Mouse (Mus musculus): Measurements from ENCODE around the gene Baiap2l1. TPM values are rescaled to one million over a fixed set of nuclear protein-coding genes. Genes with fewer than 3 reads are reported as not detected.
A peak's percentile ranks its signal among the peaks of the same experiment; 100 is the strongest.

Baiap2l1 gene
- polyA plus RNA-seq, 1 experiment = 2.2 TPM

DNA sequence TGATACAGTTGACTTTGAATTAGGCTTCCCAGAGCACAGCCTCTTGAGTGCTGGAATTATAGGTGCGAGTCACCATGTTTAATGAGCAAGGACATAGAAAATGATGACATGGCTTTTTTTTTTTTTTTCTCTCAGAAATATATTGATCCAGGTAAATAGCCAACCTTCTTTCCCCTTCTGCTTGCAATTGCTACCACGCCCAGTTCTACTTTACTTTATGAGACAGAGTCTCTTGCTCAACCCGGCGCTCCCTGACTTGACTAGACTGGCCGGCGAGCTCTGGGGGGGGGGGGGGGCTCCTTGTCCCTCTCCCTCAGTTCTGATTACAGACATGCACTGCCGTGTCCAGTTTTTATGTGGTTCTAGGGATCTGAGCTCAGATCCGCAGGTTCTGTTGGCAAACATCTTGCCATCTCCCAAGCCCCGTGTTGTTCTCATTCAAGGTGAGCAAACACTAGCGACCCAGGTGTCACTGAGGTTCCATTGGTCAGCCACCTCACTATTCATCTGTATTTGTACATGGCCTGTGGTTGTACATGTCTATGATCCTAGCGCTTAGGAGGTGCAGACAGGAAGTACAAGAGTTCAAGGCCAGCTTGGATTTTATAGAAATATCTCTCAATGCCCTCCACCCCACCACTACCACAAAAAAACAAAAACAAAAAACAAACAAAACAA is 6.9 kb upstream of the Baiap2l1 start:
- Histone ChIP-seq H3K27ac (ENCODE audit: control insufficient read depth, insufficient read depth, low read length) (no peak overlapping the region), H3K4me1 (replicated peaks; ENCODE audit: control insufficient read depth, insufficient read depth, low read length) (no peaks in the 10 kb centered on the region), H3K36me3 (ENCODE audit: control insufficient read depth, insufficient read depth, low read length) (no peaks in the 10 kb centered on the region), H3K4me3 (ENCODE audit: control insufficient read depth, insufficient read depth, low read length) (no peak overlapping the region), H3K27me3 (ENCODE audit: control insufficient read depth, insufficient read depth, low read length) (no peaks in the 10 kb centered on the region)
- no peak for DNase-seq
- TF ChIP-seq CTCF (IDR thresholded peaks at IDR 0.05; ENCODE audit: borderline replicate concordance, control insufficient read depth, extremely low read depth, insufficient read depth, low read length, poor library complexity) (no peak), POLR2A (IDR thresholded peaks at IDR 0.05; ENCODE audit: control insufficient read depth, extremely low read depth, insufficient read depth, low read length, poor library complexity) (no peak)
- 93% methylated on average over 11 of the region's 11 CpGs for WGBS

DNA sequence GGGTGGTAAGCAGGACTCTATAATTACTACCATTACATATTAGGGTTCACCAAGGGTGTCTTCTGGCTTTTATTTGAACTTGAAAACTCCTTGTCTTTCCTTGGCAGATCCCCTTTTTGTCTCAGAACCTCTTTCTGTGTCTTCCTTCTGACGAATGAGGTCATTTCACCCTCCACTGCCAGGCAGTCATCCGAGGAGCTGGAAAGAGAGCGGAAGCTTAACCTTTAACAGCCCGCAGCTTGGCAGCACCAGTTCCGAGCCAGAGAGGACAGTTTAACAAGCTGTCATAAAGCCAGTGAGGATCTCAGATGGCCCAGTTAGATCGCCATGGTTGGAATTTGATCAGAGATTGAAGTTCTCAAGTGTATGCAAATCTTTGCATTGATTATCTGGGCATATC is 2.4 kb upstream of the Baiap2l1 start:
- H3K36me3 ChIP-seq (ENCODE audit: control insufficient read depth, insufficient read depth, low read length) = no peaks in the 10 kb centered on the region
- no peak overlapping the region for H3K27ac ChIP-seq (ENCODE audit: control insufficient read depth, insufficient read depth, low read length)
- WGBS = 79% methylated on average over 6 of the region's 6 CpGs
- H3K27me3 ChIP-seq (ENCODE audit: control insufficient read depth, insufficient read depth, low read length) = peaks cover 10% of the 10 kb centered on the region
- TF ChIP-seq POLR2A (IDR thresholded peaks at IDR 0.05; ENCODE audit: control insufficient read depth, extremely low read depth, insufficient read depth, low read length, poor library complexity) = no peak
- TF ChIP-seq CTCF (IDR thresholded peaks at IDR 0.05; ENCODE audit: borderline replicate concordance, control insufficient read depth, extremely low read depth, insufficient read depth, low read length, poor library complexity) = no peak
- peaks cover 12% of the 10 kb centered on the region for H3K4me1 ChIP-seq (replicated peaks; ENCODE audit: control insufficient read depth, insufficient read depth, low read length)
- no peak for DNase-seq
- no peak overlapping the region for H3K4me3 ChIP-seq (ENCODE audit: control insufficient read depth, insufficient read depth, low read length)

DNA sequence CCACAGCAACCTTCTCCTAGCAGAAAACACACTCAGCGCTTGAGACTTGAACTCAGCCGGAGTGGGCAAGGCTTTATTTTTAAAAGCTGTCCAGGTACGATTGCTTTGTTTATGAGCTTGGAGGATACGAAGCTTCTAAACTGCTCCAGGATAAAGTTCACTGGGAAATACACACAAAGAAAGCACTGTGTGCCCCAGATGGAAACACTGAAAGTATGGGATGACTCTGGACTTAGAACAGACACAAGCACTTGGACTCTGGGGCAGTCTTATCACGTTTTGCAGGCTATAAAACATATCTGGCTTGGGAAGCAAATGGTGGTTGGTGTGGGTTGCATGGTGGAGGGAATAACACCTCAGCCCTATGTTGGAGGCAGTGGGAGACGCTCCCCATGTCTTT is 2.0 kb upstream of the Baiap2l1 start:
- Histone ChIP-seq H3K27me3 (ENCODE audit: control insufficient read depth, insufficient read depth, low read length) (peaks cover 10% of the 10 kb centered on the region), H3K27ac (ENCODE audit: control insufficient read depth, insufficient read depth, low read length) (no peak overlapping the region), H3K4me1 (replicated peaks; ENCODE audit: control insufficient read depth, insufficient read depth, low read length) (peaks cover 12% of the 10 kb centered on the region), H3K36me3 (ENCODE audit: control insufficient read depth, insufficient read depth, low read length) (no peaks in the 10 kb centered on the region), H3K4me3 (ENCODE audit: control insufficient read depth, insufficient read depth, low read length) (no peak overlapping the region)
- TF ChIP-seq CTCF (IDR thresholded peaks at IDR 0.05; ENCODE audit: borderline replicate concordance, control insufficient read depth, extremely low read depth, insufficient read depth, low read length, poor library complexity) (no peak), POLR2A (IDR thresholded peaks at IDR 0.05; ENCODE audit: control insufficient read depth, extremely low read depth, insufficient read depth, low read length, poor library complexity) (no peak)
- 81% methylated on average over 6 of the region's 6 CpGs for WGBS
- no peak for DNase-seq

DNA sequence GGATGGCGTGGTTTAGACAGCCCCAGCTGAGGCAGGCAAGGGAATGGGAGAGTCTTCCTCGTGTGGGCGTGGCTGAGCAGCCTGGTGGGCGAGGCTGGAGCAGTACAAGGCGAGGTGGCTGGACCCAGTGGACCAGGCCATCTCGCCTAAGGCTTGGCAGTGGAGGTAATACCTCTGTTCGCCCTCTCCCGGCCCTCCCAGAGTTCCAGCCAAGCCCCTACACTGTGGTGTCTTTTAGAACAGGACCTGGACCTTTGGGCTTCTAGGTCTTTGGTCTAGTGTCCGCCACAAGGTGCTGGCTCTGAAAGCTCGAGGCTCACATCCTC is 643 bp upstream of the Baiap2l1 start:
- H3K36me3 ChIP-seq (ENCODE audit: control insufficient read depth, insufficient read depth, low read length) = no peaks in the 10 kb centered on the region
- peaks cover 12% of the 10 kb centered on the region for H3K4me1 ChIP-seq (replicated peaks; ENCODE audit: control insufficient read depth, insufficient read depth, low read length)
- H3K27ac ChIP-seq (ENCODE audit: control insufficient read depth, insufficient read depth, low read length) = no peak overlapping the region
- H3K27me3 ChIP-seq (ENCODE audit: control insufficient read depth, insufficient read depth, low read length) = peaks cover 10% of the 10 kb centered on the region
- DNase-seq = no peak
- TF ChIP-seq POLR2A (IDR thresholded peaks at IDR 0.05; ENCODE audit: control insufficient read depth, extremely low read depth, insufficient read depth, low read length, poor library complexity) = no peak
- TF ChIP-seq CTCF (IDR thresholded peaks at IDR 0.05; ENCODE audit: borderline replicate concordance, control insufficient read depth, extremely low read depth, insufficient read depth, low read length, poor library complexity) = no peak
- peak overlapping the region; percentile 22 for H3K4me3 ChIP-seq (ENCODE audit: control insufficient read depth, insufficient read depth, low read length)
- 12% methylated on average over 10 of the region's 10 CpGs for WGBS

DNA sequence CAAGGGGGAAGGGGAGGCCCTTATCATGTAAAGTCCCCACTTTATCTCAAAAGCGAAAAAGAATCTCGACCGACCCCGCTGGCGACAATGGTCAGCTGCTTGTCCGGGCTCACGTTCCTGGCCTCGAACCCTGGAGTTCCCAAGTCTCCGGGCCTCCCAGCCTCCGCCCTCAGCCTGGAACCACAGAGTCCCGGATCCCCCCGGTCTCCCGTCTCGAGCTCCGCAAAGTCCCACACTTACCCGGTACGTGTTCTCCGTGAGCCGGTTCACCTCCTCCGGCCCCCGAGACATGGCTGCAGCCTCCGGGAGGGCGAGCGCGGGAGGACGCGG is 396 bp downstream of the Baiap2l1 start:
- H3K4me3 ChIP-seq (ENCODE audit: control insufficient read depth, insufficient read depth, low read length) = peak overlapping the region; percentile 30
- TF ChIP-seq CTCF (IDR thresholded peaks at IDR 0.05; ENCODE audit: borderline replicate concordance, control insufficient read depth, extremely low read depth, insufficient read depth, low read length, poor library complexity) = no peak
- TF ChIP-seq POLR2A (IDR thresholded peaks at IDR 0.05; ENCODE audit: control insufficient read depth, extremely low read depth, insufficient read depth, low read length, poor library complexity) = no peak
- H3K36me3 ChIP-seq (ENCODE audit: control insufficient read depth, insufficient read depth, low read length) = no peaks in the 10 kb centered on the region
- DNase-seq = peak; percentile 12
- no peak overlapping the region for H3K27ac ChIP-seq (ENCODE audit: control insufficient read depth, insufficient read depth, low read length)
- H3K27me3 ChIP-seq (ENCODE audit: control insufficient read depth, insufficient read depth, low read length) = peaks cover 10% of the 10 kb centered on the region
- peaks cover 12% of the 10 kb centered on the region for H3K4me1 ChIP-seq (replicated peaks; ENCODE audit: control insufficient read depth, insufficient read depth, low read length)
- 2% methylated on average over 27 of the region's 27 CpGs for WGBS

DNA sequence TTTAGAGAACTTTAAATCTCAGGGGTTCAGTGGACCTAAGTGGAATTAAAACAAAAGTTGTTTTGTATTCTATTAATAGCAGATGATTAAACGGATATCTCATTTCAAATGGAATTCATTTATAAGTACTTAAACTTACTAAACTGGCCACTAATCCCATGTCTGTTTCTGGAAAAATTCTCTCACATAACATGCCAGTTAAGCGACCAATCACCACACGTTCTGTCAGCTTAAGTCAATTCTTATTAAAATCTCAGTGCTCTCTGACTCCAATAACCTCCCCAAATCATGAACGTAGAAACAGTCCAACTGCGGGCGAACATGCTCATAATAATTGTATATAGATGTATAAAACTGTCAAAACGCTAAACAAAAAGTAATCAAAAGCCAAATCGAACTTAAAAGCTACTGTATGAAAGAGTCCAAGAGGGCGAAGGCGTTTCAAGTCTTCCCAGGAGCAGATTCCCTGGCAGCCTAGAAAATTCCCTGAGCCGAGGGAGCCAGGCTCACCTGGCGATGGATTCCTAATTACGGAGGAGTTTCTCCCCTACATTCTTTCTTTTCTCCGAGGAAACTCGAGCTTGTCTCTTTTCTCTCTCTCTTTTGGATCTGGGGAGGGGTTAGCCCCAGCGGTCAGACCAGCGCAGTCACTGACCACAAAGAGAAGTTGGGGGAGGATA is 996 bp downstream of the Baiap2l1 start:
- peaks cover 12% of the 10 kb centered on the region for H3K4me1 ChIP-seq (replicated peaks; ENCODE audit: control insufficient read depth, insufficient read depth, low read length)
- TF ChIP-seq POLR2A (IDR thresholded peaks at IDR 0.05; ENCODE audit: control insufficient read depth, extremely low read depth, insufficient read depth, low read length, poor library complexity) (no peak), CTCF (IDR thresholded peaks at IDR 0.05; ENCODE audit: borderline replicate concordance, control insufficient read depth, extremely low read depth, insufficient read depth, low read length, poor library complexity) (no peak)
- DNase-seq = no peak
- WGBS = 23% methylated on average over 17 of the region's 17 CpGs
- no peaks in the 10 kb centered on the region for H3K36me3 ChIP-seq (ENCODE audit: control insufficient read depth, insufficient read depth, low read length)
- H3K27ac ChIP-seq (ENCODE audit: control insufficient read depth, insufficient read depth, low read length) = no peak overlapping the region
- H3K27me3 ChIP-seq (ENCODE audit: control insufficient read depth, insufficient read depth, low read length) = peaks cover 10% of the 10 kb centered on the region
- 0 out of 2 replicates have a peak overlapping the region, but pooled peaks have one; percentile 30 for H3K4me3 ChIP-seq (ENCODE audit: control insufficient read depth, insufficient read depth, low read length)

All from thymus, adult 2 months (tissue).